Mouse (Mus musculus) ES-E14 (cell line): Measurements from ENCODE around the gene Pax5. TPM values are rescaled to one million over a fixed set of nuclear protein-coding genes. Genes with fewer than 3 reads are reported as not detected.
A peak's percentile ranks its signal among the peaks of the same experiment; 100 is the strongest.

ENCODE experiments used
- DNase-seq: peaks from one replicate; pipeline ENCODE4 v3.0.0-alpha.2; 2013; ENCODE audit warnings: low read depth, low spot score
- H3K27ac ChIP-seq: 2 replicates; pipeline ENCODE4 v1.5.1; 2012; ENCODE audit warnings: low read depth, mild to moderate bottlenecking, low read length, moderate library complexity, mixed read lengths; ENCODE audit not compliant: poor library complexity, insufficient read depth, severe bottlenecking
- H3K36me3 ChIP-seq: 2 replicates; pipeline ENCODE4 v1.6.1; 2012; ENCODE audit warnings: mild to moderate bottlenecking, low read length, moderate library complexity, mixed read lengths; ENCODE audit not compliant: control insufficient read depth, poor library complexity, insufficient read depth, severe bottlenecking
- H3K4me1 ChIP-seq, 2 experiments: fragments of 150-350 bp in 1 of 2; sonication (generic) in 1 of 2; 2 replicates each; pipeline ENCODE4 v1.6.1; 2012; ENCODE audit warnings: low read length in 2 of 2, mild to moderate bottlenecking in 1 of 2, mixed read lengths in 1 of 2; ENCODE audit not compliant: control insufficient read depth in 2 of 2, insufficient read depth in 2 of 2, poor library complexity in 1 of 2
- H3K4me3 ChIP-seq, 2 experiments: fragments of 150-350 bp in 1 of 2; sonication (generic) in 1 of 2; 2 replicates each; pipeline ENCODE4 v1.5.1; 2012; ENCODE audit warnings: low read length in 2 of 2, low read depth in 1 of 2, mild to moderate bottlenecking in 1 of 2, mixed read lengths in 1 of 2; ENCODE audit not compliant: insufficient read depth in 1 of 2, poor library complexity in 1 of 2, severe bottlenecking in 1 of 2
- H3K9ac ChIP-seq: 2 replicates; pipeline ENCODE4 v1.6.1; 2012; ENCODE audit warnings: low read depth, mild to moderate bottlenecking, low read length, mixed read lengths; ENCODE audit not compliant: poor library complexity, insufficient read depth, severe bottlenecking
- H3K9me3 ChIP-seq: fragments of 150-350 bp; sonication (generic); 2 replicates; pipeline ENCODE4 v1.6.1; 2012; ENCODE audit warnings: low read depth, mild to moderate bottlenecking, low read length; ENCODE audit not compliant: control insufficient read depth, insufficient read depth
- CHD2 ChIP-seq: IDR thresholded peaks from 2 replicates; pipeline ENCODE4 v1.6.1; 2014; ENCODE audit warnings: mild to moderate bottlenecking, low read depth, low read length, inconsistent platforms
- HCFC1 ChIP-seq: IDR thresholded peaks from 2 replicates; pipeline ENCODE4 v1.6.1; 2012; ENCODE audit warnings: low read length, inconsistent platforms, borderline replicate concordance; ENCODE audit not compliant: insufficient read depth
- MAFK ChIP-seq: IDR thresholded peaks from 2 replicates; pipeline ENCODE4 v1.6.1; 2014; ENCODE audit warnings: mild to moderate bottlenecking, low read depth, low read length, inconsistent platforms; ENCODE audit not compliant: insufficient read depth
- ZC3H11A ChIP-seq: IDR thresholded peaks from 2 replicates; pipeline ENCODE4 v1.6.1; 2012; ENCODE audit warnings: low read depth, mild to moderate bottlenecking, inconsistent platforms, low read length, borderline replicate concordance
- ZNF384 ChIP-seq: IDR thresholded peaks from 2 replicates; pipeline ENCODE4 v1.6.1; 2012; ENCODE audit warnings: low read depth, low read length, inconsistent platforms
- in situ Hi-C, 2 experiments: fragments of 600-800 bp; cut with MboI; formaldehyde crosslinking; loops; one replicate each; pipeline ENCODE4 v1.15.1; 2025; ENCODE audit warnings: low sequenced_read_pairs in 2 of 2, inconsistent platforms in 1 of 2; ENCODE audit not compliant: unreplicated experiment in 2 of 2
- total RNA-seq: library from RNA; depleted of rRNA; stranded (reverse); fragments of 300-350 nt; gene quantifications from 2 replicates; pipeline ENCODE4 v1.2.3, GENCODE M21; 2012; rRNA removed

The Pax5 gene
- total RNA-seq, 1 experiment, result 0.13 TPM

DNA sequence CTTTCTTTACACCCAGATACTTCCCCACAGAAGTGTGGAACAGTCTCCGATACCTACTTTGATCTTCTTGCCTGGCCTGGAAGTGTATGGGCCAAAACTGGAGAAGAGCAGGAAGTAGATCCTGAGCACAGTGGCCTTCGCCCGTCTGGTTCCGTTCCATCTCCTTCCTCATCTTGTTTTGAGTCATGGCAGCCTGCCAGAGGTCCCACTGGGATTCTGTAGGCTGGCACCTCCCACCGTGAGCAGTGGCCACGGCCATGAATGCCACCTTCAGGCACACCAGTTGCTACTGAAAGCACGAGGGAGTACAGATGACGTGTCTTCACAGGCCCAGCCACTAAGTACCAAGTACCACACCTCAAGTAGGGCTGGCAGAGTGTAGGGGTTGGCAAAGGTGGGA, 222.1 kb downstream of the Pax5 start:
- DNase-seq, result no peak
- H3K9ac ChIP-seq, result no peak overlapping the region
- no peaks in the 10 kb centered on the region for H3K36me3 ChIP-seq
- H3K27ac ChIP-seq, result no peak overlapping the region
- no peak for TF ChIP-seq ZNF384
- TF ChIP-seq CHD2, result no peak
- no peak for TF ChIP-seq ZC3H11A
- TF ChIP-seq HCFC1, result no peak
- no peak for TF ChIP-seq MAFK
- no peak overlapping the region for H3K4me3 ChIP-seq
- in situ Hi-C loops, result no loop called here
- H3K9me3 ChIP-seq, result no peaks in the 10 kb centered on the region
- 0 out of 4 replicates have a peak, but pooled peaks cover 2 to 3% of the 10 kb centered on the region in 2 experiments for H3K4me1 ChIP-seq

DNA sequence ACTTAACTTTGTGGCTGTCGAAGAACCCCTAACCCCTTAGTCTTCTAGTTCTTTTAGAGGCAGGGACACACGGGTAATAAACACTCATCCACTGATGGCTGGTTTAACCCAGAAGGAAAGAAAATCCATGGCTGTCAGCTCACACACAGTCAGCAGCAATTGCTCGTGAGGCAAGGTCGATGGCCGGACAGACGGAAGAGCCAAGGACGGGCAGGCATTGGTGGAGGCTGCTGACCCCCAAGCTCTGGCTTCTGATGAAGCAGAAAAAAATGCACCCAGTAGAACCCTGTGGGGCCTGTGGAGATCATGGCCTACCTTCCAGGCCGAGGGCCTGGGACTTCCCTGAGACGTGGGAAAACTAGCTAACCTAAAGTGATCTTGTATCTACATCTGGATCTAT, 227.4 kb downstream of the Pax5 start:
- no peak overlapping the region for H3K27ac ChIP-seq
- no peak overlapping the region for H3K9ac ChIP-seq
- no peak overlapping the region for H3K4me3 ChIP-seq
- DNase-seq, result no peak
- in situ Hi-C loops, result no loop called here
- no peaks in the 10 kb centered on the region for H3K9me3 ChIP-seq
- TF ChIP-seq ZC3H11A (no peak), MAFK (no peak), HCFC1 (no peak), CHD2 (no peak), ZNF384 (no peak)
- no peaks in the 10 kb centered on the region for H3K4me1 ChIP-seq
- H3K36me3 ChIP-seq, result no peaks in the 10 kb centered on the region

DNA sequence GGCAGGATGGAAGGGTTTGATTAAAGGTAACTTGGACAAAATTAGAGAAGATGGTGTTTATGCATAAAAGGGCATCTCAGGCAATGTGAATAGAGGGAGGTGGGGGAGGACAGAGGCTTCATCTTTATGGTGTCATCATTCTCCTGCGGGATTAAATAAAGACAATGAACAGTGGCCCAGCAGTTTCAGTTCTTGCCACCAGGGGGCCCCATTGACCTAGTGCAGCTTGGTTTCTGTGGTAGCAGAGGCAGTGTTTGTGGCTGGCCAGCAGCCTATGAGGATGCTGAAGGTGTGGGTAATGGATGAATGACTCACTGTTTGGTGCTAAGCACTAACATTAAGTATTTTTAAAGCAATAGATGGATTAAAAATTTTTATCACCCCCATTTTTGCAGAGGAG, 230.5 kb downstream of the Pax5 start:
- no peaks in the 10 kb centered on the region for H3K9me3 ChIP-seq
- H3K27ac ChIP-seq, result no peak overlapping the region
- H3K4me3 ChIP-seq, result no peak overlapping the region
- no peaks in the 10 kb centered on the region for H3K4me1 ChIP-seq
- DNase-seq, result peak; percentile 30
- no peaks in the 10 kb centered on the region for H3K36me3 ChIP-seq
- no peak overlapping the region for H3K9ac ChIP-seq
- TF ChIP-seq ZC3H11A, result peak; percentile 70; the same call in 1 of the 2 replicates
- TF ChIP-seq ZNF384, result no peak
- in situ Hi-C loops, result no loop called here

Other genes starting within 250 kb of the Pax5 start
- 24.5 and 25.1 TPM in 2 replicates for gene Zcchc7, start 45.4 kb upstream of the Pax5 start, total RNA-seq